Mouse (Mus musculus): ENCODE measurements around the gene 2310033P09Rik. TPM values are rescaled to one million over a fixed set of nuclear protein-coding genes. Genes with fewer than 3 reads are reported as not detected.

2310033P09Rik gene
- total RNA-seq, 2 experiments from 2014 or later = 20.4 to 27.1 TPM

DNA sequence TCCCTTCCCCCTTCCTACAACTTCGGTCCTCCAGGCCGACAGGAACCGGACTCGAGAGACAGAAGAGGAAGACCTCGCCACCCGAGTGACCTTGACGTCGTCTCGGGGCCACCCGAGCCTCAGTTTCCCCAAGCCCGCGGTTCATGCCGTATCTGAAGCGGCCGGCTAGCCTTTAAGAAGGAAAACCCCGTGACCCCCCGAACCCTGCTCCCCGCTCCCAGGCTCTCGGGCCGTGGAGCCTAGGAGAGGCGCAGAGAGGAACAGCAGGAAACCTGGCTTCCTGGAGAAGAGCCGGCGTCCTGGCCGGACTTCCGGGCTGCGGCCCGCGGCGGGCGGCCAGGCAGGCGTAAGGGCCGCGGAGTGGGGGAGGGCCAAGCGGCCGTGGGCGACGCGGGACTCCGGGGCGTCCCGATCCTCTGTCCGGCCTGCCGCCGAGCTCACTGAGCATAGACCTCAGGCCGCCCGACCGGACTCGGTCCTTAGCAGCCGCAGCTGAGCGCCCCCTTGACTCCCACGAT lies 19.5 kb downstream of the 2310033P09Rik start:
- DNase-seq (ENCODE audit: low spot score in 2 of 2) = no peak

DNA sequence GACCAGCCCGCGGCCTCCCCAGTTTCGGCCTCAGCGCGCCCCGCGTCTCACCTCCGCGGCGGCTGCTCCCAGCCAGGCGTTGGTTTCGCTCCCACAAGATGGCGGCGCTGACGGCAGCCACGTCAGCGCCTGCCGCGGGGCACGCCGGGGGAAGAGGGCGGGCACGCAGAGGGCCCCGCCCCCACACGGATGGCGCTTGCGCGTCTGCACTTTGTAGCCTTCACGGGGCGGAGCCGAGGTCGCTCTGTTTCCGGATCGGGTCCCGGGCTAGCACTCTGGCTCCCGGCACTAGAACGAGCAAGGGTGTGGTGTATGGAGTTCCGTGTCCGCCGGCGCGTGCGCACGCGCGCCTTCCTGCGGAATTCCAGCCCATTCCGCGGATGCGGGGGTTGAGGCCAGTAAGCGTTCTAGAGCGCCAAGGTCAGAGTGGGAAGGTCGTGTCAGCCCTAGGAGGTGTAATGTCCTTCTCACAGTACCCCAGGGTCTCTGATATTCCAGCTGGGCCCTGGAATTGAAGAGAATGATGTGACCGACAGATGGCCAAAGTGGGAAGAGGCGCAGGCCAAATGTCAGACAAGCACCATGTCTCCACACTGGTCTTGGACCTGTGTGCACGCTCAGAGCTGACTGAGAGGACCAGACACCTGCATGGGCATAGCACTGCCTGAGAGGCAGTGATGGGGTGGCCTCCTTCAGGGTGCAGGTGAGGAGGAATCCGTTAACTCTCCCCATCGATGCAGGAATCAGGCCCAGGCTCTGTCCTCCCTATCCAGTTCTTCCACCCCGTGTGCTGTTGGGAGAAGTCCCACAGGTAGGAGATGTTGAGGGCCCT lies 20.2 kb downstream of the 2310033P09Rik start, which contains the start of gene Arf1:
Arf1 (minus strand) TSS at position 149 of the 832 bp plus-strand sequence.
- peak; percentile 97 for DNase-seq (ENCODE audit: low spot score in 2 of 2)

DNA sequence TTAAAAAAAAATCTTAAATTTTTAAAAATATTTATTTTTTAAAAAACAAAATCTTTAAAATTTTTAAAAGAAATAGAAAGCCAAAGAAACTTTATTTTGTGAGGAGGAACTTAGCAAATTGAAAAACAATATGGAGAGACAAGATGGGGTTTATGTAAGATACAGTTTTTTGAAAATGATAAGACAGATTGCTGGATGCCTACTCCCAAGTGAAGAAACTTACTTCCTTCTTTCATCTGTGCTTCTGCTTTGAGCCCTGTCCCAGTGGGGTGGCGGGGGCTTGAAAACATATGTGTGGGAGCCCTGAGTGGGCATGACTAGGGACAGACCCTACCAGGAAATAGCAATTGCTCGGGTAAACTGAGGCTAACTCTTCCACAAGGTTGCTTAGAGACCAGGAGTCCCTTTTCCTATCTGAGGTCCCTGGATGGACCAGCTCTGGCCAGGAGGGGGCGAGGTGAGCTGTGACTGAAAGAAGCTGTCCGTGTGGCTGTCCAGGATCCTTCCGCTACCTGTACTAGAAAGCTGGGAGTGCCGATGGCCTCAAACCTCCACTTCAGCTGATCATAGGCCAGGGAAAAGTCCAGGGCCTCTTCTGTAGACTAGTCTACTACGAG lies 22.1 kb downstream of the 2310033P09Rik start:
- DNase-seq (ENCODE audit: low spot score in 2 of 2) = peak; percentile 58 to 69

DNA sequence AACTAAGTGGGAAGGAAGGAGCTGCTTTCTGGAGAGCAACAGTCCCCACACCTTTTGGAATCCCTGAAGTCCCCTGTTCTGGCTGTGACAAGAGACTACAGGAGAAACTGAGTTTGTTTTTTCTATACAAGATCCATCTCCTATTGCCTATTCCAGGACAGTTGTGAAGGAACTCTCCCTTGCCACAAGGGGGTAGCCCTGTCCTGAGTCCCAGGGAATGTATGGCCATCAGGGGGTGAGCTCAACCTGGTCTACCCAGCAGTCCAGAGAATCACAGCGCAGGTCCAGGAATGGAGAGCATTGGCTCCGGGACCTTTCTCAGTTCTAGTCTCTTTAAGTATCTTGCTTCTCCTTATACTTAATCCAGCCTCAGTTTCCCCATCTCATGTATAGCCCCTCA lies 24.7 kb downstream of the 2310033P09Rik start:
- no peak for DNase-seq (ENCODE audit: low spot score in 2 of 2)

DNA sequence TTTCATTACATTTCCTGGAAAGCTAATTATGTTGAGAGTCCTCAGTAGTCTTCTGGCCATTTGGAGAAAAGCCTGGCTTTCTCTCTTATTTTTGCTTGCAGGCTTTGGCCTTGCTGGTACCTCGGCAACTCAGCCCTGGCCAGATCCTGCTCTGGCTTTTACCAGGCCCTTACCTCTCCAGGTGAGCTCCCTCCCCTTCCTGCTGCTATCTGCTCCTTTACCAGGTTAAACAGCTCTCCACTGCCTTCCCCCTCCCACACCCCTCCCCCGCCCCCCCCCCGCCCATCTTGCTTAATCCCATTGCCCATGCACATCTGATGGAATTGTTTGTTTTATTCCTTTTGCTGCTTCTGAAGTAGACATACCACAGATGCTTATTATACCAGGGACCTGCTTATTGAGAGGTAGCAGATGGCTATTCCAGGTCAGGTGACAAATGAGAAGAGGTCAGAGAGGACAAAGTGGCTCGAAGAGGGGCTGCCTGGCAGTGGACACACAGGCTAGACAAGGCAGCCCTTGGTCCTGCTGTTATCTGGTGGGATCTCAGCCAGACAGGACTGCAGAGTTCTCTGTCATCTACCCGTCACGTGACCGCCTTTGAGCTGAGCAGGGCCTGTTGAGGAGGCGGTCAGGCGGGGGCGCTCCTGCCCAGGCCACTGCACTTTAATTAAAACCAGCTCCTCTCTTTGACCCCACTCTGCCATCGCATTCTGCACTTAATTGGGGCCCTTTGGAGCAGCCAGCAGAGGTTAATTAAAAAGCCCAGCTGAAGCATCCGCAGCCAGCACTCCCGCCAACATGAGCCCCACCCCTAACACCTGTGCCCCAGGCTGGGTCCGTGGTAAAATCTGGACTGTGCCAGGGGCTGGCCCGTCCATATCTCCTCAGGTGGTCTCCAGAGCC lies 30.7 kb downstream of the 2310033P09Rik start:
- DNase-seq (ENCODE audit: low spot score in 2 of 2) = peak; percentile 63 to 64

DNA sequence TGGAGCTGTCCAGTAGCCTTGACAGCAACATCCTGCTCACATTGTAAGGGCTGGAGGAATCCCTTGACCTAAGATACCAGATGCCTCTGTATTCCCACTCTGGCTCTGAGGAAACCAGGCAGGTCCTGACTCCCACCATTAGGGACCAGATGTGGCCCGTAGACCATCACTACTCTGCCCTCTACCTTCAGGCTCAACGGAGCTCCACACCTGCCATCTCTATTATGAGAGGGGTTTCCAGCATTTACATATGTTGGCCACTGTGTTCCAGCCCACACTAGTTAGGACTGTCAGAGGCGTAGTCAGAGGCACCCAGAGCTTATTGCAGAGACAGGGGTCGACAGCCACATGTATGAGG lies 31.3 kb downstream of the 2310033P09Rik start:
- no peak for DNase-seq (ENCODE audit: low spot score in 2 of 2)

DNA sequence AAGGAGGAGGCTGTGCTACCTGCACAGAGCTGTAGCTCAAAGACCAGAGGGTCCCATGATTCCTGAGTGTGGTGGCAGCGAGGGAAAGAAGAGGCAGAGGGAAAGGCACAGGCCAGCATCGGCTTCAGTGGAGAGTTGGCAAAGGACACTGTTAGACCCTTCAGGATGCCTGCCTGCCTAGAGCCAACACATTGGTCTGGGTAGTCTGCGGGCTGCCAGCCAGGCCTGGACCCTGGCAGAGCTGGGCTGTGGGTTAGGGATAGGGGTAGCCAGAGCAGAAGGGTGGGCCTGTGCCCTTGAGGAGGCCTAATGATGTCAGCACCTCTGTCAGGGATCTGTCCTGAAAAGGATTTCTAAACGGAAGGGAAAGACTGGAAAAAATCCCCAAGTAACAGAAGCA lies 31.7 kb downstream of the 2310033P09Rik start:
- DNase-seq (ENCODE audit: low spot score in 2 of 2) = no peak

DNA sequence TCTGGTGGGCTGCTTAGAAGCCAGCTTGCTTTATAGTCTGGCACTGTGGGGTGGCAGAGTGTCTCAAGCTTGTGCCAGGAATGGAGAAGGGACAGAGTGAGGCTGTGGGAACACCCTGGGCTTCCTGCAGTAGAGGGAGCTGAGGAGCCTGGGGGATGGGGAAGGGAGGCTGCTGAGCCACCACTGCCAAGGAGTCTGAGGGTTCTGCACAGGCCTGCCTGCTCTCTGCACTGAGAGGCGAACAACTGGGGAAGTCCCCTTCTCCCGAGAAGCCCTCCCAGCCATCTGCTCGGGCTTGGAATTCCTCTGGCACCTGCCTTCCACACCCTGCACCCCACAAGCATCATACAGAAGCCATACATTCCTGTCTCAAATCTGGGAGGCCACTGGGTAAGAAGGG lies 33.7 kb downstream of the 2310033P09Rik start:
- no peak for DNase-seq (ENCODE audit: low spot score in 2 of 2)

DNA sequence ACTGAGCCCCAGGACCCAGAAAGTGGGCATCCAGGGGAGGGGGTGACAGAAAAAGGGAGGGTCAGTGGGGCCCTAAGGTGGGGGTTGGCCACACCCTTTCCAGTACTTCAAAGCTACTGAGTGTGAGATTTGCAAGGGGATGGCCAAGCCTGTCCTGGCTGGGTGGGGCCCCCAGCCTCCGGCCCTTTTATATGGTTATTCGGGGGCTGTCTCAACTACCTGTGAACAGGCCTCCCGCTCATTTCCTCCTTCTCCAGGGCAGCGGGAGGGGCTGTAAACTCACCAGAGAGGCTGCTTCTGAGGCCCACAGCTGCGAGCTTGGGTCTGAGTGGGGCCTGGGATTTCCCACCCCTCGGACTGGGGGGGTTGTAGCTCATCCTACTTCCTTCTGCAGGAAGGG lies 35.7 kb downstream of the 2310033P09Rik start:
- DNase-seq (ENCODE audit: low spot score in 2 of 2) = no peak

DNA sequence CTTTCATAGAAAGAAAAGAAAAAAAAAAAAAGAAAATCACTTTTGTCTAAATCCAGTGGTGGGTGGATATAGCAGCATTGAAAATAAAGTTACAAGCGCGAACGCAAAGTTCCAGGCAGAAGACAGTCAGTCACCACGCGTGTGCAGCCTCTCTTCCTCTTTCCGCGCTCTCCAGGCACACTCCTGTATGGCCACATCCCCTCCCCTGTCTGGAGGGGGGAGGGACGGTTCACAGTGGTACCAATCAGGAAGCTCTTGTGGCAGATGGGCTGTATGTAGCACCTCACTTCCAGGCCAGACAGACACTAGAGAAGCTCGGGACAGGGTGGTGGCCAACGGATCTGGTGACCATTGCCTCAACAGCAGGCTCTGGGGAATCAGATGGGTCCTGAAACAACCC lies 40.0 kb downstream of the 2310033P09Rik start:
- no peak for DNase-seq (ENCODE audit: low spot score in 2 of 2)

DNA sequence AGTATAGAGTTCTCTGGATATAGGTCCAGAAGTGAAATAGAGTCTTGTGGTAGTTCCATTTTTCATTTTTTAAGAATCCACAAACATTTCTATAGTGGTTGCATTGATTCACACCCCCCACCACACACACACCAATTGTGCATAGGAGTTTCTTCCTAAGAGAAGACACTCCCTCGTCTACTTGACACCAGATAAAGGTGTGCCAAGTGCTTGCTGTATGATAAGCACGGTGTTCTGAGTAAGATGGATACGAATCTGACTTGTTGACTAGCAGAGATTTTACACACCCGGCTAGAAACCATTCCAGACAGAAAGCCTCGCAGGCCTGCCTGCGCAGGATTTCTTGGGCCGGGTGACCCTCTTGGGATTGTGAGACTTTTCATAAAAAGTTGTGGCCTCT lies 51.5 kb downstream of the 2310033P09Rik start:
- DNase-seq (ENCODE audit: low spot score in 2 of 2) = no peak

Other genes with a start within 250 kb of the 2310033P09Rik start
- 10 to 100 TPM; 22.0 to 27.1 TPM for gene Trim11, start 230.2 kb upstream of the 2310033P09Rik start, total RNA-seq (2021)
- gene Obscn, start 71.9 kb upstream of the 2310033P09Rik start, total RNA-seq (2021) = 1 to 10 TPM in 1 of 2 experiments, under 1 TPM in 1; 0.99 to 2.4 TPM
- gene Iba57, start 44.6 kb upstream of the 2310033P09Rik start, total RNA-seq (2021) = 10 to 100 TPM; 16.3 to 21.7 TPM
- under 1 TPM; 0.48 to 0.60 TPM for gene Gjc2, start 25.1 kb upstream of the 2310033P09Rik start, total RNA-seq (2021)
- gene Guk1, start 16.1 kb upstream of the 2310033P09Rik start, total RNA-seq (2021) = 10 to 100 TPM; 57.3 to 71.5 TPM
- gene Mrpl55, start 5.8 kb upstream of the 2310033P09Rik start, total RNA-seq (2021) = 10 to 100 TPM; 50.6 to 58.9 TPM
- 100 to 1,000 TPM; 407 to 488 TPM for gene Arf1, start 19.9 kb downstream of the 2310033P09Rik start, total RNA-seq (2021)
- gene Wnt3a, start 82.4 kb downstream of the 2310033P09Rik start, total RNA-seq (2021) = not detected
- gene Wnt9a, start 98.6 kb downstream of the 2310033P09Rik start, total RNA-seq (2021) = 1 to 10 TPM in 1 of 2 experiments, under 1 TPM in 1; 0.80 to 1.1 TPM
- gene Prss38, start 167.3 kb downstream of the 2310033P09Rik start, total RNA-seq (2021) = not detected
- 10 to 100 TPM in 1 of 2 experiments, 1 to 10 TPM in 1; 9.7 to 10.7 TPM for gene Jmjd4, start 241.7 kb downstream of the 2310033P09Rik start, total RNA-seq (2021)
- 10 to 100 TPM; 72.5 to 92.1 TPM for gene Snap47, start 242.9 kb downstream of the 2310033P09Rik start, total RNA-seq (2021)